Mouse (Mus musculus): Measurements from ENCODE around the gene Kat14. TPM values are rescaled to one million over a fixed set of nuclear protein-coding genes. Genes with fewer than 3 reads are reported as not detected.
"Not testable (repeated sequence)": the region's sequence is repeated elsewhere in the genome, so short reads cannot be mapped to it uniquely, and the experiment has no call there.

The Kat14 gene
- total RNA-seq (2021) (10 to 100 TPM; 24.5 to 25.7 TPM), polyA plus RNA-seq (2012; rRNA removed) (11.2 and 13.7 TPM in 2 replicates)
- long read RNA-seq, transcript Kat14-201 (11 exons, 3,801 nt), result major isoform, 12 of 15 reads
- long read RNA-seq, partial matches to known transcripts, result 1 of 15 reads
- long read RNA-seq, other reads (novel, unspliced or antisense), result 1 of 15 reads

DNA sequence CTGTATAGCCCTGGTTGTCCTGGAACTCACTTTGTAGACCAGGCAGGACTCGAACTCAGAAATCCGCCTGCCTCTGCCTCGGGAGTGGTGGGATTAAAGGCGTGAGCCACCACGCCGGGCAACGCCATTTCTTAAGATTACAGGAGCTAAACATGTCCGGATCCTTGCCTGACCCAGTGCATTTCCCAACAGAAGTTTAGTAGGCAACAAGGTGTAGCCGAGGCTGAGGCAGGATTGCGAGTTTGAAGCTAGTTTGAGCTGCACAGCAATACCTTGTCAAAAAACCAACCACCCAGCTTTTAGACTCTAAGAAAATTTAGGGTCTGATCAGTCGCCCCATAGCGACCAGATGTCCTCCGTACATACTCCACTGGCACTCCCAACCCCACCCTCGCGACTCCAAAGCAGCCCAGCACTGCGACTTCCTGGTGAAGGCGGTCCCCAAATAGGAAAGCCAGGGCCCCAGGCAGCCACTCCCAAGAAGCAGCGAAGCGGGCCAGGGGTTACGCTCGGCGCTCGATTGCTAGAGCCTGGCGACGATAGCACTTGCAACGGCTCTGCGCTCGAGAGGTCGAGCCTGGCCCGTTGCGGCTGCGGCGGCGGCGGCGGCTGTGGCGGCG, at the start of gene Kat14, which contains the start of gene Pet117:
Gene Kat14, plus strand, starts transcription at position 584 of the 620 bp plus-strand sequence.
Gene Pet117, plus strand, starts transcription at position 597 of the 620 bp plus-strand sequence.
- peak; percentile 97 for DNase-seq

DNA sequence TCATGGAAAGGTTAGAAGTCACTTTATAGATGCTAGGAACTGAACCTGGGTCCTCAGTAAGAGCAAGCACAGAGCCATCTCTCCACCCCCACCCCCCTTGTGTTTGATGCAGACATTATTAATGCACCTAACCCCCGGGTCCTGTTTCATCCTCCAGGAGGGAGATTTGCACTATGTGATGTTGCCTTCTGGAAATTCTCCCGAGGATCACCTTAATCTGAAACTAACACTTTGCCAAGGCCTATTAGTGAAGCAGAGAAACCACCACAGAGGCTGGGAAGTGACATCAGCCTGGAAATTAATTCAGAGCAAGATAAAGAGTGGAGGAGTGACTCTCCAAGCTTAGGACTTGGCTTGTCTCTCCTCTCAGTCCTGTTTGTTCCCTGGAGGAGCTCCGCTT, 44.6 kb upstream of the Kat14 start:
- no peak for DNase-seq

DNA sequence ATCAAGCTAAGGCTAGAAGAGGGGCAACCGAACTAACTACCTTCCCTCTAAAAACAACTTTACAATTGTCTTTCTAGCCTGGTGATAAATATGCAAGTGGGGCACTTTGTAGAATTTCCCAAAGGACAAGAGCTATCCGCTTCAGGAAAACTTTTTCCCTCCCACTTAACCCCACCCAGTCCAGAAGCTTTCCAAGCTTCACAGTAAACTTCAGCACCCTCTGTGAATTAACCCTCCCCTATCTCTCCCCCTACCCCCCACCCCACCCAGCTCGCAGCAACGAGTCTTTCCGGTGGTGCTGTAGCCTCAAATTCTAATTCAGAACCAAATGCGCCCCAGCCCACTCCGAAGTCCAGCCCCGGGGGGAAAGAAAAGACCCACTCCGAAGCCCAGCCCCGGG, 39.3 kb upstream of the Kat14 start:
- DNase-seq, result no peak

DNA sequence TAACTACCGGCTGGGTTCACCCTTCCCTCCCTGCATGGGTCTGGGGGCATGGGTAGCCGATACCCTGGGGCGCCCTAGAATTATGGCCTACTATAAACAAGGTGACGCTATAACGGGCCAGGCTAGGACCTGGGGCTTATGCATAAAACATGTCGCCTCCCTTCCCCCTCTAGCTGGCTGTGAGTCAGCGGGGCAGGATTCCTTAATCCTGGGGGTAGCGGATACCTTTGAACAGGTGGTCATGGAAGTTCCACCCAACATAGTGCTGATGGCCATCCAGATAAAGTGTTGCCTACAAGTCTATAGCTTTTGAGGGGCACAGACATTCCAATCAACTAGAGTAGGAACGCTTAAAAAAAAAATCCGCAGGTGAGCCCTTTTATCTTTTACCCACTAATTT, 38.8 kb upstream of the Kat14 start:
- DNase-seq, result no peak

- no peak for DNase-seq
These were observed 38.3 kb upstream of the Kat14 start for GRCm38 (mm10) chr2:144330352-144330959.

GRCm38 (mm10) chr2:144330960-144331371, 37.8 kb upstream of the Kat14 start:
- DNase-seq, result peak; percentile 12

GRCm38 (mm10) chr2:144331401-144332302, 37.1 kb upstream of the Kat14 start, which contains the start of gene Ovol2:
TSS of gene Ovol2 (minus strand) at chr2:144332146.
- DNase-seq, result peak; percentile 14

DNA sequence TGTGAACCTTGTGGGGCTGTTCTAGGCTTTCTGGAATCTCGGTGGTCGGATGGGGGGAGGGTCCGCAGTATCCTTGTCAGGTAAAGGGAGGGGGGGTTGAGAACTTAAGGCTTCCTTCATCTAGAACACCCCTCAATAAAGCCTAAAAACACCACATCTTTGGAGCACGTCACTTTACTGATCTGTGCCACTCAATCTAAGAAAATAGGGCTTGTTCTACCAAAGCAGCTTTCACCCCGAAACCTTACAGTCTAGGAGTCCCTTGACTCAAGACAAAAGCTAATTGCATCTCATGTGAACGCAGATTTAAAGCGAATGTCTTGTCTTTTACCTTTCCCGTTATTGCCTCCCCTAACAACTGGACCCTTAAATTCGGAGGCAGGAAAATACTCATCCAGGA, 36.3 kb upstream of the Kat14 start:
- no peak for DNase-seq

GRCm38 (mm10) chr2:144333138-144333842, 35.5 kb upstream of the Kat14 start:
- DNase-seq, result peak; percentile 13

GRCm38 (mm10) chr2:144337230-144337629, 31.6 kb upstream of the Kat14 start:
- DNase-seq, result no peak

DNA sequence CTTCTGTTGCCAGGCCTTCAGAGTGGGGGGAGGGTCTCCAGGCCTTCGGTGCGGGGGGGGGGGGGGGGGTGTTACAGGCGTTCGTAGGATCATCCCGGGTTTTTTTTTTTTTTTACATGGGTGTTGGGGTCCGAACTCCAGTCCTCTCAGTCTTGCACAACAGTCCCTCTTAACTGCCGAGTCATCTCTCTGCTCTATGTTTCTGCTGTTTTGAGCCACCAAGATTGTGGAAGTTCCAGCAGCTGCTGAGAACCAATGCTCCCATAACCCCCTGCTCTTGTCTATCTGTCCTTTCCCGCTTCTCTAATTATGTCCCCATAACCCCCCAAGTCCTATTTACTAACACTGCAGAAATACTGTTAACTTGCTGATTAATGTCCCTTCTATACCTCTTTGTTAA, 31.1 kb upstream of the Kat14 start:
- no peak for DNase-seq

DNA sequence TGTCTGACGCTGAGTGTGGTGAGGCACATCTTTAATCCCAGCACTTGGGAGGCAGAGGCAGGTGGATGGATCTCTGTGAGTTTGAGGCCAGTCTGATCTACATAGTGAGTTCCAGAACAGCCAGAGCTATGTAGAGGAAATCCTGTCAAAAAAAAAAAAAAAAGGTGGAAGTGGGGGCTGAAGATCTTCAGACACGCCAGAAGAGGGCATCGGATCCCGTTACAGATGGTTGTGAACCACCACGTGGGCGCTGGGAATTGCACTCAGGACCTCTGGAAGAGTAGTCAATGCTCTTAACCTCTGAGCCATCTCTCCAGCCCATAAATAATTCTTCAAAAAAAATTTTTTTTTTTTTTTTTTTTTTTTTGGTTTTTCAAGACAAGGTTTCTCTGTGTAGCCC, 30.6 kb upstream of the Kat14 start:
- not testable (repeated sequence) for DNase-seq

GRCm38 (mm10) chr2:144343158-144343557, 25.6 kb upstream of the Kat14 start:
- DNase-seq, result no peak

DNA sequence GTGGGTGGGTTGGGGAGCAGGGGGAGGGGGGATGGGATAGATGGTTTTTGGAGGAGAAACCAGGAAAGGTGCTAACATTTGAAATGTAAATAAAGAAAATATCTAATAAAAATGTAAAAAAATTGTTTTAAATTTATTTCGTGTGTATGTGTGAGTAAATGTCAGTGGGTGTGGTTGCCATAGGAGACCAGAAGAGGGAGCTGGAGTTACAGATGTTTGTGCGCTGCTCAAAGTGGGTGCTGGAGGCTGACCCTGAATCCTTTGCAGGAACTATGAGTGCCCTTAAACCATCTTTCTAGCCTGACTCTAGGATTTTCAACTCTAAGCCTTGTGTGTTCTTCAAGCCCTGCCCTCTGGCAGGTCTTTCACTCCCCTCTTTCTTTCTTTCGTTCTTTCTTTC, 20.3 kb upstream of the Kat14 start:
- no peak for DNase-seq

- no peak for DNase-seq
These were observed 15.9 kb upstream of the Kat14 start for GRCm38 (mm10) chr2:144352843-144353242.

DNA sequence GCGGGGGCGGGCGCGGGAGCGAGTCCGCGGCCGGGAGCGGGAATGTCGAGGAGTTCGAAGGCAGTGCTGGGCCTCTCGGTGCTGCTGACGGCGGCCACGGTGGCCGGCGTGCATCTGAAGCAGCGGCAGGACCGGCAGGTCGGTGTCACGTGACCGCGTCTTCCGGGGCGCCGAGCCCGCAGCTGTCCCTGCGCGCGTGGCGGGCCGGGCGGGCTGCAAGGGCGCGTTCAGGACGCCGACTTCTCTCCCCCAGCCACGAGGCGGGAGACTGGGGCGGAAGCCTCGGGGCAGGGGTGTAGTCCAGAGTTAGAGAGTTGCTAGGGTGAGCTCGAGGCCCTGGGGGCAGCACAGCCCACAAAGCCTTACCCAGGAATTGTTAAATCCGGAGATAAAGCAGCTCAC, 238 bp downstream of the Kat14 start:
- DNase-seq, result no peak

DNA sequence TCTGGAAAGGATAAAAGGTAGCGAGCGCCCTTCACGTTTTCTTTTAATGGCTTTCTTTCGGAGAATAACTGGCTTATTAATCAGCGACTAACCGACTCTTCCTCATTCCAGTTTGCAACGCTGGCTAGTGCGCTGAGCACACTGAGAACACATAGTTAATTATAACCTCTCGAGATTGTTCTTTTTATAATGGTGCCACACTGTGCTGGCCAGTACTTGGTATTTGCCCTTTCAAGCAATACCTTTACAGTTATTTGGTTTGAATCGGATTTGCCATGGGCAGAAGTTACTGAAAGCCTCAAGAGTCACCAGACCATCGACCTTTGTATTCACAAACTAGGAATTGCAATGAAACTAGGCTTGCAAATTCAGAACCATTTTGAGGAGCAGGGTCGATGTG, 728 bp downstream of the Kat14 start:
- DNase-seq, result no peak

DNA sequence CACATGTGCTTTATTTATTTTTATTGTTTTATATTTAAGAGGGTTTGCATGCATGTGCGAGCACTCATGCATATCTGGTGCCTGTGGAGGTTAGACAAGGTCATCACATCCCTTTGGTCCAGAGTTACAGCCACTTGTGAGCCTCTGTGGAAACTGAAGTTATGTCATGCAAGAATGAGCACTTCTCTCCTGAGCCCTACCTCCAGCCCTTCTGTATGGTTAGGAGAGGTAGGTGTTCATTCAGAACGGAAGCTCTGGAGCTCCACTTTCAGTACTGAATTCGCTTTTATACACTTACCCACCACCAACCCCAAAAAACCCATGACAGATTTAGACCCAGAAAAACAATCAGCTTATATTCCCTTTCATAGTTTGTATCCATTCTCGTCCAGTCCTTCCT, 2.8 kb downstream of the Kat14 start:
- no peak for DNase-seq

GRCm38 (mm10) chr2:144373063-144373462, 4.3 kb downstream of the Kat14 start:
- DNase-seq, result no peak

DNA sequence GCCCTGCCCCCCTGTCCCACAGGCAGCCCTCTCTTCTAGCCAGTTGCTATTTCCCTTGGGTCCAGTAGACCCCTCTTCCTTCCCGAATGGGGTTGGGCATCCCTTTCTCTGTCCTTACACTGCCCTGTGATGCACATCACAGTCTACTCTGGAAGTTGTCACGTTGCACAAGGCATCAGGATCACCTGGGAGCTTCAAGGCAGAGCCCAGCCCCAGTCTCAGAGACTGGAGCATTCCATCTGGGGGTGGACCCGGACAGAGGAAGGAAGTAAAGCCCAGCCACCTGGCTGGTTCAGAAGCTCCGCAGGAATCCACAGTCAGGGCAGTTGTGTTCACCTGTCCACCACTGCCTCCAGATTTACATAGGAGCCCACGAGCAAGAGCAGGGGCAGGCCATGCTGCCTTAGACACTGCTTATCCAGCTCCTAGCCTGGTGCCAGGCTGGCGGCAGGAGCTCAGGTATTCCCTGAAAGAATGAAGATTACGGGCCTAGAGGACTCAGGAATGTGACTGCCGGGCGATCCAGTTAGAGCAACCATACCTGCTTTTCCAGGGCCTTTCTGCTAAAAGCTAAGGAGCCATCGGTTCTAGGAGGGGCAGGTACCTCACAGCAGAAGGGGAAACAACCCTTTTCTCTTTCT, 6.4 kb downstream of the Kat14 start:
- DNase-seq, result no peak

- no peak for DNase-seq
These were observed 12.5 kb downstream of the Kat14 start for GRCm38 (mm10) chr2:144381293-144381692.
